9 mouse cellular contexts compared by ENCODE assay signal in the genomic region with DNA sequence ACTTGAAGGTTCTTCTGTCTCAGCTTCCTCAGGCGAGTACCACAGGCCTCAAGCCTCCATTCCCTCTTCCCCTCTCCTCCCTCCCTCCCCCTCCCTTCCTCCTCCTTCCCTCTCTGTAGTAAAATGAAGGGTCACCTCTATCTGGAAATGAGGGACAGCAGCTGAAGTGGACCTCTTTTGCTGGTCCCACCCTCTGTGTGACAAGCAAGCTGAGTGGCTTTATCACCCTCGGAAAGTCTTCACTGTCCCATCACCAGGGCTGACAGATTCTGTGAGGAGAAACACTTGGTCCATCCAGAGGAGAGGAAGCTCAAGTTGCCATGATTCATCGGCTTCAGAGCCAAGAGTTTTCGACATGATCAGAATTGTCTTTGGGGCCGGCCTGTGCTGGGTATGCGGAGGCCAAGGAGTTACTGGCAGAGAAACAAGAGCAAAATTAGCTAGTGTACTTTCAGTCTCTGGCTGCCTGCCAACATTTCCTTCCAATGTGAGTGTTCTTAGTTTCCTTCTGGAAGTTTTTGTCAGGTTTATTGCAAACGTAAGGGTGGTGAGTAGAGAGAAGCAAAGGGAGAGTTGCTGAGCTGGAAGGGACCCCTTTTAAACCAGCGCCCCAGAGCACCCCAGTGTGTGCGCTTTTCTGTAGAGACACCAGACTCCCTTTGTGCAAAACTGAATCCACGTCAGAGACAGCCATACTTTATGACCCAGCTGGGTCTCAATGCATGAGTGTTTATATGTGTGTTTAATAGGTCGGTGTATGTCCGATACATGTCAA.
A peak's percentile ranks its signal among the peaks of the same experiment; 100 is the strongest.
DNase-seq lines count a peak whose midpoint lies in the region; ATAC-seq and TF ChIP-seq lines count a peak whose summit lies in the region.
"Had no signal": no experiment of that assay in that cellular context is flagged by ENCODE, and none has a peak within 500 bp of the region (broad histone marks: within the 10 kb centered on the region; RNA-seq: fewer than 3 reads in every experiment).

No protein-coding gene starts in this region.

- H3K4me1 ChIP-seq in hindbrain, postnatal 0 days (ENCODE audit: insufficient read depth, low read length), result 0 out of 2 replicates have a peak, but pooled peaks cover 4% of the 10 kb centered on the region
- peaks cover 13% of the 10 kb centered on the region; the same call in 1 of the 2 replicates for H3K4me1 ChIP-seq in hindbrain, embryonic 13.5 days (replicated peaks)
- peaks cover 9% of the 10 kb centered on the region for H3K4me1 ChIP-seq in embryonic fibroblast, embryonic 13.5 days (ENCODE audit: control insufficient read depth, insufficient read depth, low read length)
- H3K4me1 ChIP-seq in heart, embryonic 15.5 days (replicated peaks), result peaks cover 53% of the 10 kb centered on the region

- H3K9me3 ChIP-seq in hindbrain, postnatal 0 days (ENCODE audit: low read length), result no peaks in the 10 kb centered on the region
- H3K9me3 ChIP-seq in hindbrain, embryonic 13.5 days, result no peaks in the 10 kb centered on the region
- no peaks in the 10 kb centered on the region for H3K9me3 ChIP-seq in heart, embryonic 15.5 days (replicated peaks)
- H3K9me3 ChIP-seq: G1E had no signal

- no peak overlapping the region for H3K9ac ChIP-seq in hindbrain, postnatal 0 days (replicated peaks; ENCODE audit: low read length)
- H3K9ac ChIP-seq in hindbrain, embryonic 13.5 days, result no peak overlapping the region
- no peak overlapping the region for H3K9ac ChIP-seq in heart, embryonic 15.5 days

- no peak overlapping the region for H3K4me3 ChIP-seq in hindbrain, postnatal 0 days (ENCODE audit: low read length)
- H3K4me3 ChIP-seq in hindbrain, embryonic 13.5 days, result no peak overlapping the region
- no peak overlapping the region for H3K4me3 ChIP-seq in embryonic fibroblast, embryonic 13.5 days (ENCODE audit: insufficient read depth, low read length)
- H3K4me3 ChIP-seq in heart, embryonic 15.5 days, result no peak overlapping the region

- no peak for TF ChIP-seq CTCF in hindbrain, postnatal 0 days (IDR thresholded peaks at IDR 0.05; ENCODE audit: low read depth)
- no peak for TF ChIP-seq CTCF in embryonic fibroblast, embryonic 13.5 days (IDR thresholded peaks at IDR 0.05; ENCODE audit: borderline replicate concordance, insufficient read depth, low read length)

- no peaks in the 10 kb centered on the region for H3K27me3 ChIP-seq in hindbrain, postnatal 0 days (ENCODE audit: insufficient read depth, low read length)
- peaks cover 3% of the 10 kb centered on the region; the same call in 1 of the 2 replicates for H3K27me3 ChIP-seq in hindbrain, embryonic 13.5 days
- no peaks in the 10 kb centered on the region for H3K27me3 ChIP-seq in heart, embryonic 15.5 days

- ATAC-seq in hindbrain, postnatal 0 days, result peak; percentile 55; the same call in 1 of the 2 replicates
- ATAC-seq in hindbrain, embryonic 13.5 days (ENCODE audit: low FRiP score), result no peak
- peak; percentile 66 for ATAC-seq in heart, embryonic 15.5 days (replicated peaks; ENCODE audit: insufficient number of reproducible peaks, insufficient read depth, low FRiP score, low read depth)
- ATAC-seq in erythroid progenitor cell, adult 5-6 weeks (replicated peaks; ENCODE audit: low FRiP score, poor library complexity, severe bottlenecking), result no peak

- peak; percentile 75 for DNase-seq in hindbrain, postnatal 0 days (ENCODE audit: low spot score)
- peak; percentile 61 to 78 for DNase-seq in layer of hippocampus, adult 8-10 months (ENCODE audit: low spot score in 2 of 2)
- peak; percentile 79 for DNase-seq in lung, postnatal 25 days (ENCODE audit: low spot score)
- peak; percentile 59 to 81 for DNase-seq in urinary bladder, postnatal 36 days (ENCODE audit: low spot score in 2 of 2)

- no peak for TF ChIP-seq POLR2A in embryonic fibroblast, embryonic 13.5 days (IDR thresholded peaks at IDR 0.05; ENCODE audit: low read depth, low read length)

- WGBS in hindbrain, postnatal 0 days, result 43% methylated on average over 12 of the region's 12 CpGs
- WGBS in hindbrain, embryonic 13.5 days, result 67% methylated on average over 12 of the region's 12 CpGs
- WGBS in heart, embryonic 15.5 days, result 31% methylated on average over 12 of the region's 12 CpGs

- no peak overlapping the region for H3K4me2 ChIP-seq in hindbrain, postnatal 0 days (ENCODE audit: low read depth, low read length)
- no peak overlapping the region for H3K4me2 ChIP-seq in hindbrain, embryonic 13.5 days
- H3K4me2 ChIP-seq in heart, embryonic 15.5 days, result peak overlapping the region; percentile 7; the same call in 1 of the 2 replicates

- no peaks in the 10 kb centered on the region for H3K36me3 ChIP-seq in hindbrain, postnatal 0 days (ENCODE audit: insufficient read depth, low read length)
- H3K36me3 ChIP-seq in hindbrain, embryonic 13.5 days, result no peaks in the 10 kb centered on the region
- no peaks in the 10 kb centered on the region for H3K36me3 ChIP-seq in heart, embryonic 15.5 days
- H3K36me3 ChIP-seq: G1E had no signal

- H3K27ac ChIP-seq in hindbrain, postnatal 0 days, result no peak overlapping the region
- no peak overlapping the region for H3K27ac ChIP-seq in hindbrain, embryonic 13.5 days
- peak overlapping the region; percentile 54 for H3K27ac ChIP-seq in embryonic fibroblast, embryonic 13.5 days (ENCODE audit: insufficient read depth, low read length)
- peak overlapping the region; percentile 93 for H3K27ac ChIP-seq in heart, embryonic 15.5 days

Comparison
In these comparisons a context has a peak if more than half of its experiments do, and no peak if none do; other contexts are left out.
1. ATAC-seq: peak in hindbrain, postnatal 0 days (single experiment) and heart, embryonic 15.5 days (single experiment); none in hindbrain, embryonic 13.5 days (single experiment) and erythroid progenitor cell, adult 5-6 weeks (single experiment).
2. H3K27ac ChIP-seq: peak in embryonic fibroblast, embryonic 13.5 days (single experiment) and heart, embryonic 15.5 days (single experiment); none in hindbrain, postnatal 0 days (single experiment) and hindbrain, embryonic 13.5 days (single experiment).
3. Peak in every context shown above with its lines, with median percentiles within 50 percentile points of each other: DNase-seq.